ENCODE assay signal across 19 mouse cellular contexts in genomic region chr16:60668771-60669170, GRCm38 (mm10).
"Had no signal": no experiment of that assay in that cellular context is flagged by ENCODE, and none has a peak within 500 bp of the region (broad histone marks: within the 10 kb centered on the region; RNA-seq: fewer than 3 reads in every experiment).

No protein-coding gene starts in this region.

- H3K4me3 ChIP-seq: left cerebral cortex, adult 2 months; limb, embryonic 12.5 days; limb, embryonic 15.5 days; midbrain, embryonic 10.5 days; stomach, embryonic 15.5 days had no signal

- H3K27me3 ChIP-seq: limb, embryonic 12.5 days; limb, embryonic 15.5 days; stomach, embryonic 15.5 days had no signal

- H3K36me3 ChIP-seq: limb, embryonic 12.5 days; limb, embryonic 15.5 days; midbrain, embryonic 10.5 days; stomach, embryonic 15.5 days had no signal

- ATAC-seq: liver, postnatal 0 days; lung, postnatal 0 days had no signal

- H3K9me3 ChIP-seq: limb, embryonic 12.5 days; limb, embryonic 15.5 days; midbrain, embryonic 10.5 days; stomach, embryonic 15.5 days had no signal

- H3K4me2 ChIP-seq: limb, embryonic 12.5 days; limb, embryonic 15.5 days; liver, embryonic 11.5 days; lung, embryonic 14.5 days; stomach, embryonic 15.5 days had no signal

- DNase-seq: kidney, adult 2 months; kidney, postnatal 25 days; layer of hippocampus, postnatal 36 days; liver, postnatal 0 days; lung, embryonic 14.5 days; midbrain, embryonic 14.5 days; right cerebral cortex, postnatal 25 days; spleen, adult 18-20 months; thymus, postnatal 25 days had no signal

- H3K4me1 ChIP-seq: limb, embryonic 12.5 days; limb, embryonic 15.5 days; midbrain, embryonic 10.5 days; stomach, embryonic 15.5 days had no signal

- H3K9ac ChIP-seq: limb, embryonic 12.5 days; limb, embryonic 15.5 days; liver, embryonic 14.5 days; liver, postnatal 0 days; lung, embryonic 14.5 days; stomach, embryonic 15.5 days had no signal

- H3K27ac ChIP-seq: kidney, postnatal 0 days; left cerebral cortex, adult 2 months; limb, embryonic 12.5 days; limb, embryonic 15.5 days; liver, embryonic 14.5 days; macrophage; midbrain, embryonic 10.5 days; stomach, embryonic 15.5 days had no signal
